Mouse (Mus musculus) leukemia stem cell, adult 10-12 weeks (primary cell): ENCODE measurements around the gene Zfp444. TPM values are rescaled to one million over a fixed set of nuclear protein-coding genes. Genes with fewer than 3 reads are reported as not detected.

Experiments
- polyA plus RNA-seq: library from polyadenylated mRNA; stranded (reverse); fragments of >175 nt; gene quantifications from 2 replicates; pipeline ENCODE4 v1.2.3, GENCODE M21; 2012; ENCODE audit warnings: low replicate concordance

The Zfp444 gene
- polyA plus RNA-seq = 38.6 and 41.4 TPM in 2 replicates

DNA sequence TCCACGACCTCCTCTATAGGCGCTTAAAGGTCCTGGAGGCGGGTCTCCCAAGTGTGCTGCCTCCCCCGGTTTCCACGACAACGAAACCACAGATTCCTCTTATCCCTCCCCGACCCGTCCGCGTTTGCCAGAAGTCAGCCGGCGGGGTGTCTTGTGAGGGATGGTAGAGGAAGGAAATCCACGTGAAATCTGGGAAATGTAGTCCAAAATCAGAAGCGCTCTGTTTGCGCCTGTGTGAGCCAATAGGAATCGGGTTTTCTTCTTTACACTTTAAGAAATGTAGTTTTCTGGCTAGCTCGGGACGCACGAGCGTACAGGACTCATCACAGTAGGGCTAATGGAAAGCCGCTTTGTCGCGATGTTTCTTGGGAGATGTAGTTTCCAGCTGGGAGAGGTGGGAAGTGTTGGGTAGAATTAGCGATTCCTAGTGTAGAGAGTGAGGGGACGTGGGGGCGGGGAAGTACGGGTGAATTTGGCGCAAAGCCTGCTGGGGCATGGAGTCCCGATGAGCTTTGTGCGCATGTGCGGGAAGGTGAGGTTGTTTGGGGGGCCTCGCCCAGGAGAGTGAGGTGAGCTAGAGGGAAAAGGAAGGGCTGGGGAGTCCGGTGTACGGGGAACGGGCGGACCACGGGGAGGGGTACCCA is at the start of gene Zfp444:
Zfp444 (plus strand) TSS at position 221 of the 644 bp plus-strand sequence.

DNA sequence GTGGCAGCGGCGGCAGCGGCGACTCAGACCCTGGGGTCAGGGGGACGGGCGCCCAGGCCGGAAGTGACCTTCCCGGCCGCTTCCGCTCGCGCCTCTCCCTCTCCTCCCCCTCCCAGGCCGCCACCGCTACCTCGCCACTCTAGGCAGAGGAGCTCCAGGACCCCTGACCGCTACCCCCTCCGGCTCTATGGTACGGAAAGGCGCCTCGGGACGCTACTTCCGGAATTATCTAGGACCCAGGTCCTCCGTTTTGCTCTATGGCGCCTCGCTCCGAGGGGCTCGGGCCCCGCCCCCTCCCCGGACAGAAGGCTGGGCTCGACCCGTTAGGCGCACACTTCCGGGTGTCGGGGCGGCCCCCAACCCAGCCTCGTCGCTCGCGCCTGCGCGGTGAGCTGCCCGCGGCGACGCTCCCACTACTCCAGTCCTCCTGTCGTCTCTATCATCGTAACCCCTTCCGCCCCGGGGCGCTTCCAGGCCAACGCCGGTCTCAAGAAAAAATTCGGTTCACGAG is 16.1 kb upstream of the Zfp444 start, which contains the start of gene Zfp787:
Zfp787 (minus strand) TSS at position 97 of the 511 bp plus-strand sequence.

DNA sequence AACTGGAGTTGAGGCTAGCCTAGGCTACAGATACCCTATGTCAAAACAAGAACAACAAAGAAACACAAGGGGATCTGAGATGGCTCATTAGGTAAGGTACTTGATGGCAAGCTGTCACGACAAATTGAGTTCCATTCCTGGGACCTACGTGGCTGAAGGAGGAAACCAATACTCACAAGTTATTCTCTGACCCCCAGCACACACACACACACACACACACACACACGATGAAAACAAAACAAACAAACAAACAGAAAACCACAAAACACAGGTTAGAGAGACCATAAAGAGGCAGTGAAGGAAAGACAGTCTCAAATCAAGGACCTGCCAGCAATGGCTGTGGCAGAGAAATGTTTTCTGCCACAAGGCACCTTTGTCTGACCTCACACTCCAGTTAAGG is 24.8 kb downstream of the Zfp444 start, which contains the start of gene Galp:
Galp (plus strand) TSS at position 301 of the 400 bp plus-strand sequence.

DNA sequence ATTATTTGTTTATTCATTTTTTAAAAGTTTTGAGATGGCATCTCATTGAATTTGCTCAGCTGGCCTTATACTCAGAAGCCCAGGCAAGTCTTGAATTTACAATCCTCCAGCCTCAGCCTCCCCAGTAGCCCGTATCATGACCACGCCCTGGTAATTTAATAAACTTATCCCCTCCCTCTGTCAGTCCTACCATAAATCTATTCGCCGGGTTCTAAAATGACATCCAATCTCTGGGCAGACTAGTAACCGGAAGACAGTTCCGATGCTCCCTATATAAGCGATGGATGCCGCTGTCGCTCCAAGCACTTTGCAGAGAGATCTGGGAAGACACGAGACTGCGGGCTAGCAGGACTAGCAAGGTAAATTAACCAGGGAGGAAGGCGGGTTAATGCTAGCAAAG is 50.0 kb downstream of the Zfp444 start, which contains the start of gene Zscan5b:
Zscan5b (plus strand) TSS at position 301 of the 400 bp plus-strand sequence.

Other genes with a start within 250 kb of the Zfp444 start
- gene Vmn1r65, start 161.2 kb upstream of the Zfp444 start, polyA plus RNA-seq = not detected in 2 replicates
- gene Nlrp4c, start 127.1 kb upstream of the Zfp444 start, polyA plus RNA-seq = not detected in 2 replicates
- 36.9 and 38.0 TPM in 2 replicates for gene Zfp787, start 16.2 kb upstream of the Zfp444 start, polyA plus RNA-seq
- gene Galp, start 24.9 kb downstream of the Zfp444 start, polyA plus RNA-seq = not detected in 2 replicates
- gene Zscan5b, start 50.1 kb downstream of the Zfp444 start, polyA plus RNA-seq = not detected in 2 replicates
- gene Epp13, start 80.5 kb downstream of the Zfp444 start, polyA plus RNA-seq = not detected in 2 replicates
- gene Zfp667, start 114.4 kb downstream of the Zfp444 start, polyA plus RNA-seq = 0.45 and 0.68 TPM in 2 replicates
- gene Zfp583, start 159.1 kb downstream of the Zfp444 start, polyA plus RNA-seq = 0.68 and 3.8 TPM in 2 replicates
- not detected in 2 replicates for gene Gm3854, start 171.5 kb downstream of the Zfp444 start, polyA plus RNA-seq
- 0.30 TPM in 1 of 2 replicates, not detected in the other for gene Zfp78, start 191.1 kb downstream of the Zfp444 start, polyA plus RNA-seq
- gene Zfp28, start 211.1 kb downstream of the Zfp444 start, polyA plus RNA-seq = 0.40 and 0.44 TPM in 2 replicates
- gene Smim17, start 226.5 kb downstream of the Zfp444 start, polyA plus RNA-seq = not detected in 2 replicates
- gene Gm20715, start 238.1 kb downstream of the Zfp444 start, polyA plus RNA-seq = not detected in 2 replicates